Mouse (Mus musculus) lung, adult 18-20 months (tissue): ENCODE results near the gene Slc5a3.

ENCODE experiments used
- DNase-seq, 2 experiments: peaks; one replicate each; pipeline ENCODE4 v3.0.0; 2022; ENCODE audit warnings: mixed read lengths in 2 of 2

Gene Slc5a3

GRCm38 (mm10) chr16:92127226-92127625 is 69.1 kb downstream of the Slc5a3 start:
- DNase-seq = no peak

- DNase-seq = no peak
These were observed 69.5 kb downstream of the Slc5a3 start for GRCm38 (mm10) chr16:92127666-92128065.

GRCm38 (mm10) chr16:92129843-92130242 is 71.7 kb downstream of the Slc5a3 start:
- no peak for DNase-seq

- no peak for DNase-seq
These were observed 74.4 kb downstream of the Slc5a3 start for GRCm38 (mm10) chr16:92132511-92132910.

GRCm38 (mm10) chr16:92134148-92134764 is 76.1 kb downstream of the Slc5a3 start:
- DNase-seq = no peak

GRCm38 (mm10) chr16:92136275-92136674 is 78.2 kb downstream of the Slc5a3 start:
- no peak for DNase-seq
